ENCODE assay signal across 22 mouse cellular contexts in the genomic region with DNA sequence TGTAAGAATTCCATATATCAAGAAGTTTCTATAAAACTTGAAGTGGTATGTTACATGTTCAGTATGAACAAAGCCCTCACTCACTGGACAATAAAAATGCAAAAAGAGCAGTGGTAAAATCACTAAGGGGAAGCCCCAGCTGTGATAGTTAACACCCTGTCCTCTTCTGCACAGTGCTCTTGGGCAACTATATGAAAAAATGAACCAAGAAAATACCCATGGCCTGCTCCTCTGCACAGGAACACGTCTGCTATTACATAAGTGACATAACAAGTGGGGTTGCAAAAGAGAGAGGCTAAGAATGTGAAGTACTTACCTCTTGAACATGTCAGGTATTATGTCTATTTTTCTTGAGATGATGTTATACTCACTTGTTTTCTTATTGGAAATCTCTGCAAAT.
A peak's percentile ranks its signal among the peaks of the same experiment; 100 is the strongest.
DNase-seq lines count a peak whose midpoint lies in the region; ATAC-seq and TF ChIP-seq lines count a peak whose summit lies in the region.
"Had no signal": no experiment of that assay in that cellular context is flagged by ENCODE, and none has a peak within 500 bp of the region (broad histone marks: within the 10 kb centered on the region; RNA-seq: fewer than 3 reads in every experiment).

No protein-coding gene starts in this region.

- 20% methylated on average over 1 of the region's 1 CpGs for WGBS in lung, postnatal 0 days
- WGBS in lung, adult 2 months: 46% methylated on average over 1 of the region's 1 CpGs
- WGBS in forebrain, embryonic 11.5 days: 55% methylated on average over 1 of the region's 1 CpGs

- peak; percentile 27 for DNase-seq in lung, postnatal 0 days (ENCODE audit: low spot score)
- DNase-seq in lung, adult 2 months: no peak
- DNase-seq in lung, postnatal 36 days: peak; percentile 21
- no peak for DNase-seq in lung, adult 18-20 months
- DNase-seq in heart, adult 8-10 months (ENCODE audit: low spot score): no peak
- DNase-seq in forebrain, embryonic 11.5 days (ENCODE audit: low spot score): no peak
- DNase-seq: adrenal gland, adult 2 months; adrenal gland, postnatal 10 days; adrenal gland, postnatal 25 days; cerebellum, adult 11 months; cerebellum, adult 18-20 months; cerebellum, adult 8-10 months; cerebellum, adult 9-11 months; cerebellum, postnatal 14 days; cerebellum, postnatal 36 days had no signal

- no peak for TF ChIP-seq POLR2A in lung, adult 2 months (IDR thresholded peaks at IDR 0.05; ENCODE audit: borderline replicate concordance, extremely low read depth, low read depth, low read length)

- H3K36me3 ChIP-seq in lung, postnatal 0 days (ENCODE audit: insufficient read depth, low read length): no peaks in the 10 kb centered on the region
- H3K36me3 ChIP-seq in forebrain, embryonic 11.5 days (ENCODE audit: control insufficient read depth, insufficient read depth, low read length): no peaks in the 10 kb centered on the region
- H3K36me3 ChIP-seq: embryonic facial prominence, embryonic 10.5 days; embryonic facial prominence, embryonic 12.5 days; forebrain, embryonic 12.5 days had no signal

- no peak overlapping the region for H3K27ac ChIP-seq in lung, postnatal 0 days (ENCODE audit: low read length)
- H3K27ac ChIP-seq in forebrain, embryonic 11.5 days (ENCODE audit: low read depth, low read length): no peak overlapping the region
- H3K27ac ChIP-seq: embryonic facial prominence, embryonic 10.5 days; embryonic facial prominence, embryonic 12.5 days; forebrain, embryonic 12.5 days had no signal

- no peak for TF ChIP-seq EP300 in lung, postnatal 0 days (IDR thresholded peaks at IDR 0.05)

- no peak for TF ChIP-seq CTCF in lung, postnatal 0 days (IDR thresholded peaks at IDR 0.05)
- no peak for TF ChIP-seq CTCF in lung, adult 2 months (IDR thresholded peaks at IDR 0.05; ENCODE audit: insufficient read depth, low read length)

- no peak; the same call in 1 of the 2 replicates for ATAC-seq in lung, postnatal 0 days
- ATAC-seq in granulocyte monocyte progenitor cell, adult 5-6 weeks (replicated peaks; ENCODE audit: poor library complexity, severe bottlenecking): peak; percentile 99
- peak; percentile 97 for ATAC-seq in megakaryocyte progenitor cell, adult 5-6 weeks (replicated peaks; ENCODE audit: poor library complexity)
- ATAC-seq in forebrain, embryonic 11.5 days (replicated peaks; ENCODE audit: low FRiP score): no peak
- ATAC-seq: forebrain, embryonic 14.5 days; forebrain, embryonic 16.5 days had no signal

- no peaks in the 10 kb centered on the region for H3K27me3 ChIP-seq in lung, postnatal 0 days (replicated peaks; ENCODE audit: insufficient read depth, low read length)
- H3K27me3 ChIP-seq in forebrain, embryonic 11.5 days (ENCODE audit: control insufficient read depth, insufficient read depth, low read length): no peaks in the 10 kb centered on the region
- H3K27me3 ChIP-seq: embryonic facial prominence, embryonic 12.5 days; forebrain, embryonic 12.5 days had no signal

- no peaks in the 10 kb centered on the region for H3K9me3 ChIP-seq in lung, postnatal 0 days (ENCODE audit: low read length)
- H3K9me3 ChIP-seq in forebrain, embryonic 11.5 days (ENCODE audit: control insufficient read depth, low read length): no peaks in the 10 kb centered on the region
- H3K9me3 ChIP-seq: embryonic facial prominence, embryonic 10.5 days; embryonic facial prominence, embryonic 12.5 days; forebrain, embryonic 12.5 days had no signal

- no peaks in the 10 kb centered on the region for H3K4me1 ChIP-seq in lung, postnatal 0 days (ENCODE audit: insufficient read depth, low read depth, low read length)
- H3K4me1 ChIP-seq in lung, adult 2 months (ENCODE audit: control insufficient read depth, insufficient read depth, low read length): no peaks in the 10 kb centered on the region
- H3K4me1 ChIP-seq in forebrain, embryonic 11.5 days (replicated peaks; ENCODE audit: control insufficient read depth, insufficient read depth, low read length): no peaks in the 10 kb centered on the region
- H3K4me1 ChIP-seq: embryonic facial prominence, embryonic 10.5 days; embryonic facial prominence, embryonic 12.5 days; forebrain, embryonic 12.5 days had no signal

- no peak overlapping the region for H3K4me3 ChIP-seq in lung, postnatal 0 days (ENCODE audit: low read depth, low read length)
- no peak overlapping the region for H3K4me3 ChIP-seq in lung, adult 2 months (replicated peaks; ENCODE audit: extremely low read depth, low read depth, low read length)
- H3K4me3 ChIP-seq in forebrain, embryonic 11.5 days (ENCODE audit: low read depth, low read length): no peak overlapping the region
- H3K4me3 ChIP-seq: embryonic facial prominence, embryonic 10.5 days; embryonic facial prominence, embryonic 12.5 days; forebrain, embryonic 12.5 days had no signal

- no peak overlapping the region for H3K9ac ChIP-seq in lung, postnatal 0 days (replicated peaks; ENCODE audit: low read depth)
- H3K9ac ChIP-seq in forebrain, embryonic 11.5 days (ENCODE audit: low read length): no peak overlapping the region
- H3K9ac ChIP-seq: embryonic facial prominence, embryonic 12.5 days; forebrain, embryonic 12.5 days had no signal

- H3K4me2 ChIP-seq in lung, postnatal 0 days (replicated peaks; ENCODE audit: low read depth, low read length): no peak overlapping the region
- no peak overlapping the region for H3K4me2 ChIP-seq in forebrain, embryonic 11.5 days (ENCODE audit: low read depth, low read length, severe bottlenecking)
- H3K4me2 ChIP-seq: embryonic facial prominence, embryonic 12.5 days; forebrain, embryonic 12.5 days had no signal

Comparison
In these comparisons a context has a peak if more than half of its experiments do, and no peak if none do; other contexts are left out.
1. DNase-seq: peak in lung, postnatal 0 days (single experiment) and lung, postnatal 36 days (single experiment); none in lung, adult 2 months (single experiment), lung, adult 18-20 months (0 of 2), heart, adult 8-10 months (single experiment) and forebrain, embryonic 11.5 days (single experiment).
2. ATAC-seq: peak in granulocyte monocyte progenitor cell, adult 5-6 weeks (single experiment) and megakaryocyte progenitor cell, adult 5-6 weeks (single experiment); none in lung, postnatal 0 days (single experiment) and forebrain, embryonic 11.5 days (single experiment).